Mouse (Mus musculus): Measurements from ENCODE around the gene Tsnaxip1. TPM values are rescaled to one million over a fixed set of nuclear protein-coding genes. Genes with fewer than 3 reads are reported as not detected.
A peak's percentile ranks its signal among the peaks of the same experiment; 100 is the strongest.

Tsnaxip1 gene
- polyA plus RNA-seq (2012; rRNA removed): not detected in 2 replicates

DNA sequence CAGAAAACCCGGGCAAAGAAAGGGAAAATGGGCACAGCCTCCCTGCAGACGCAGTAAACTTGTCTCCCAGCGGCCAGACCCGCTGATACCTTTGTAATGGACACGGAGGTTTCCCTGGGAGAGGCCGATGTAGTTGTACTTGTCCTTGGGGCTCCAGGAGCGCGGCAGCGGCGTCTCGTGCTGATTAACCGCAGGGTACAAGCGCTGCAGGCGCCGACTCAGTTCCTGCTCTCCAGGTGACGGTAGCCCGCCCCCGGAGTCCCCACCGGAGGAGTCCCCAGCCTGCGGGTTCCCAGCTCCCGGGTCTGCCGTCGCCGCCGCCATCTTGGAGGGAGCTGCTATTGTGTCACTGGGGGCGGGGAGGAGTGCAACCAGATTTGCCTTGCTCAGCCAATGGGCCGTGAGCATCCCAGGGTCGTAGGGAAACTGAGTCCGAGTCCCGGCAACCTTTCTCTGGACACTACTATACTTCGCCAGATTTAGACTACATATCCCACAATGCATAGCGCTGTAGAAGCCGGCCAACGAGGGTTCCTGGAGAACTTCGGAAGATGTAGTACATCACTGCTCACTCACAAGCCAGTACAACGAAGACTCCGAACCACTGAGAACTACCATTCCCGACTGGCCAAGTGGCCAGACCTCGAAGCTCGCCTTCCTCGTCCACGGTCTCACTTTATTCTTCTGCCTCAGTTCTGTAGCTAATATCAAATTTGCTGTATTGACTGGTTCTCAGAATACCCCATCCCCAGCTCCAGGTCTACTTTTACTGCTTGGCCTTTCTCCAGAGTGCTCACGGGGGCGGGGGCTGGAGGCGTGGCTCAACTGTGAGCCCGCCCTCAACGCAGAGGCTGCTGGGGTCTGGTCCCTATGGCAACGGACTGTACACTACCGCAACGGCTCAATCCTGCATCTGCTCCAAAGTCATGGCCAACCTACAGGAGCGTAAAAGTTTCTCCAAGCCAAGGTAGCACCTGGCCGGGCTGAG, at the start of gene Tsnaxip1, which contains the start of gene Ranbp10:
Gene Tsnaxip1 (plus strand): TSS at position 871 of the 988 bp plus-strand sequence.
Gene Ranbp10 (minus strand): TSS at position 490 of the 988 bp plus-strand sequence.
- H3K4me3 ChIP-seq (ENCODE audit: low read depth, low read length): peak within 1 kb of the TSS; percentile 79
- under 1% methylated on average over 52 of the region's 52 CpGs for WGBS
- TF ChIP-seq POLR2A (IDR thresholded peaks at IDR 0.05; ENCODE audit: low read depth, low read length): peak; percentile 75
- no peak for TF ChIP-seq CTCF (IDR thresholded peaks at IDR 0.05; ENCODE audit: extremely low read depth, insufficient read length, insufficient replicate concordance, low read depth, low read length)

DNA sequence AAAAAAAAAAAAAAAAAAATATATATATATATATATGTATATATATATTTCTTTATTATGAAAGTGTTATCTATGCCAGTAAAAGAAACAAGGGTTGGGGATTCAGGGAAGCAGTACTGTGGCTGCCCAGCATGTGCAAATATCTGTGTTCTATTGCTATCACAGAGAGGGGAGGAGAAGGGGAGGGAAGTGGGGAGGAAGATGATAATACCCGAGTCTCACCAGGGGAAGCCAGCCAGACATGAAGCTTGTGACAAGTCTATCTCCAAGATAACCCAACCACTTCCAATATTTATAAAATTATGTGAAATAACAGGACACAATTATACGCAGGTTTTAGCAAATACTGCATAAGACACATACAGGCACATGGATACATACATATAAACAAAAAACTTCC, 49.7 kb upstream of the Tsnaxip1 start:
- Histone ChIP-seq H3K4me3 (ENCODE audit: low read depth, low read length) (no peak overlapping the region), H3K27me3 (ENCODE audit: control insufficient read depth, insufficient read depth, low read length) (no peaks in the 10 kb centered on the region), H3K4me1 (ENCODE audit: control insufficient read depth, insufficient read depth, insufficient read length, low read length) (peaks cover 13% of the 10 kb centered on the region), H3K27ac (ENCODE audit: insufficient read depth, low read depth, low read length) (no peak overlapping the region), H3K36me3 (ENCODE audit: control insufficient read depth, insufficient read depth, low read length) (peaks cover 55% of the 10 kb centered on the region)
- no peak for TF ChIP-seq CTCF (IDR thresholded peaks at IDR 0.05; ENCODE audit: extremely low read depth, insufficient read length, insufficient replicate concordance, low read depth, low read length)
- 81% methylated on average over 2 of the region's 2 CpGs for WGBS

More for the DNA sequence above, at the start of gene Tsnaxip1, which contains the start of gene Ranbp10:
- Histone ChIP-seq H3K36me3 (ENCODE audit: control insufficient read depth, insufficient read depth, low read length) (peaks cover 6% of the 10 kb centered on the region), H3K27me3 (ENCODE audit: control insufficient read depth, insufficient read depth, low read length) (no peaks in the 10 kb centered on the region), H3K4me1 (ENCODE audit: control insufficient read depth, insufficient read depth, insufficient read length, low read length) (peaks cover 7% of the 10 kb centered on the region; the same call in 1 of the 2 replicates), H3K27ac (ENCODE audit: insufficient read depth, low read depth, low read length) (peak within 1 kb of the TSS; percentile 53)

DNA sequence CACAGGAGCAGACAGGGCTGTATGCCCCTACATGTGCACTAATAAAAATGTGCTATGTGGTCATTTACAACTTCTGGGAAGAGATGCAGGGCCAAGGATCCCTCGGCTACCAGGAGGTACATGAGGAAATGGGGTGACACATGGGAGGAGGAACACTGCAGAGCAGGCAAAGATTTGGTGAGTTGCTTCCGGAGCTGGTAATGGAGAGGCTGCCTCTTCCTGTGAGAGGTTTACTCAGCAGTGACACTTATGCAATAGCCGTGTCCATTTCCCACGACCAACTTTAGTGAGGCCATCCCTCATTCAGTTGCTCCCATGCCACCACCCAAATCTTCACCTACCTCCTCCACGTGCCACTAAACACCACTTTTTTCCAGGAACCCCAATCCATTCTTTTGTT, 47.2 kb upstream of the Tsnaxip1 start:
- Histone ChIP-seq H3K36me3 (ENCODE audit: control insufficient read depth, insufficient read depth, low read length) (peaks cover 40% of the 10 kb centered on the region), H3K27ac (ENCODE audit: insufficient read depth, low read depth, low read length) (peak overlapping the region; percentile 63)

DNA sequence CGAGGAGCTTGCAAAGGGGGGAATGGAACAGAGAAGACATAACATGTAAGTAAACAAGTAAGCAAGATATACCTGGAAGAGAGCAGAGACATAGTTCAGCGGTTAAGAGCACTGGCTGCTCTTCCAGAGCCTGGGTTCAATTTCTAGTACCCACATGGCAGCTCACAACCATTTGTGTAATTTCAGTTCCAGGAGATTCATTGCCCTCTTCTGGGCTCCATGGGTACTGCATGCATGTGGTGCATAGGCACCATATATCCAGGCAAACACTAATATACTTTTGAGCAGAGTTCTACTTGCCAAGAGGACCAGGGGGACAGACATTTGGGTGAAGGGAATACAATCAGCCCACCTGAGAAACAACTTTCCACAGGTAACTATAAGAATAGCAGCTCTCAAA, 39.3 kb upstream of the Tsnaxip1 start:
- no peak overlapping the region for H3K27ac ChIP-seq (ENCODE audit: insufficient read depth, low read depth, low read length)
- H3K27me3 ChIP-seq (ENCODE audit: control insufficient read depth, insufficient read depth, low read length): no peaks in the 10 kb centered on the region
- peaks cover 12% of the 10 kb centered on the region for H3K36me3 ChIP-seq (ENCODE audit: control insufficient read depth, insufficient read depth, low read length)
- WGBS: 96% methylated on average over 2 of the region's 2 CpGs
- H3K4me1 ChIP-seq (ENCODE audit: control insufficient read depth, insufficient read depth, insufficient read length, low read length): no peaks in the 10 kb centered on the region
- no peak for TF ChIP-seq POLR2A (IDR thresholded peaks at IDR 0.05; ENCODE audit: low read depth, low read length)
- peak; percentile 24; the same call in 1 of the 2 replicates for TF ChIP-seq CTCF (IDR thresholded peaks at IDR 0.05; ENCODE audit: extremely low read depth, insufficient read length, insufficient replicate concordance, low read depth, low read length)
- H3K4me3 ChIP-seq (ENCODE audit: low read depth, low read length): no peak overlapping the region

More for the DNA sequence above, 47.2 kb upstream of the Tsnaxip1 start:
- TF ChIP-seq CTCF (IDR thresholded peaks at IDR 0.05; ENCODE audit: extremely low read depth, insufficient read length, insufficient replicate concordance, low read depth, low read length) (no peak), POLR2A (IDR thresholded peaks at IDR 0.05; ENCODE audit: low read depth, low read length) (no peak)
- Histone ChIP-seq H3K4me3 (ENCODE audit: low read depth, low read length) (no peak overlapping the region), H3K4me1 (ENCODE audit: control insufficient read depth, insufficient read depth, insufficient read length, low read length) (peaks cover 13% of the 10 kb centered on the region), H3K27me3 (ENCODE audit: control insufficient read depth, insufficient read depth, low read length) (no peaks in the 10 kb centered on the region)
- 48% methylated on average over 5 of the region's 5 CpGs for WGBS

DNA sequence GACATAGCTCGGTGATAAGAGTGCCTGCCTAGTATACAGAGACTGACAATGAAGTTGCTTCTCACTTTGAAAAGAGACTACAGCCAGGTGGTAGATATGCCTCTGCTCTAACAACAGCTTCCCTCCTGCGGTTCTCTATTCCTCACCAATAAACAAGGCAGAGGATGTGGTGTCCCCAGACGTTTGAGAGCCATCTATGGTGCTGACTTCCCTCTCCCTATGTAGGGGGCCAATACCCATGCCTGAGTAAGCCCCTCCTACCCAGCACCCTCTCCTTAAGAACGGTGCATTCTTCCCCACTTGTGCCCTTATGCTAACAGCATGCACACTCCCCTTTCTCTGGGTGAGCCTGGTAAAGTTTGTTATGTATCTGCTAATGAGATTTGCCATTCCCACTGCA, 38.6 kb upstream of the Tsnaxip1 start:
- peaks cover 3% of the 10 kb centered on the region; the same call in 1 of the 2 replicates for H3K4me1 ChIP-seq (ENCODE audit: control insufficient read depth, insufficient read depth, insufficient read length, low read length)
- TF ChIP-seq POLR2A (IDR thresholded peaks at IDR 0.05; ENCODE audit: low read depth, low read length): no peak
- no peak for TF ChIP-seq CTCF (IDR thresholded peaks at IDR 0.05; ENCODE audit: extremely low read depth, insufficient read length, insufficient replicate concordance, low read depth, low read length)
- 69% methylated on average over 4 of the region's 4 CpGs for WGBS
- H3K36me3 ChIP-seq (ENCODE audit: control insufficient read depth, insufficient read depth, low read length): peaks cover 10% of the 10 kb centered on the region
- H3K27me3 ChIP-seq (ENCODE audit: control insufficient read depth, insufficient read depth, low read length): no peaks in the 10 kb centered on the region
- H3K4me3 ChIP-seq (ENCODE audit: low read depth, low read length): no peak overlapping the region
- no peak overlapping the region for H3K27ac ChIP-seq (ENCODE audit: insufficient read depth, low read depth, low read length)

DNA sequence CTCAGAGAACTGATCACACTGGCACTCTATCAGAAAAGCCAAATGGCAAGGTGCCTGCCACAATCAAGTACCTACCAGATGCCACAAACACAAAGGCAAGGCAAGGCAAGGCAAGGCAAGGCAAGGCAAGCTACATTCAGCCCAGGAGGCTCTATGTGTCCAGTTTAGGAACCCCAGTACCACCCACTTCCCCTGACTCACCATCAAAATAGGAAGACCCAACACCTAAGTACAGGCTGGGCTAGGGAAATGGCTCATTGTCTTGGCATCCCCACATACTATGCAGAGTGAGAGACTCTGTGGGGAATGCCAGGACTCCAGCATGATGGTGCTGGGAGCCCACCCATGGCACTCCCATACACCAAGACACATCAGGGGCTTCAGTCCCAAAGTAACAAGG, 37.9 kb upstream of the Tsnaxip1 start:
- H3K27me3 ChIP-seq (ENCODE audit: control insufficient read depth, insufficient read depth, low read length): no peaks in the 10 kb centered on the region
- peaks cover 7% of the 10 kb centered on the region; the same call in 1 of the 2 replicates for H3K4me1 ChIP-seq (ENCODE audit: control insufficient read depth, insufficient read depth, insufficient read length, low read length)
- H3K4me3 ChIP-seq (ENCODE audit: low read depth, low read length): no peak overlapping the region
- no peak overlapping the region for H3K27ac ChIP-seq (ENCODE audit: insufficient read depth, low read depth, low read length)
- peaks cover 10% of the 10 kb centered on the region for H3K36me3 ChIP-seq (ENCODE audit: control insufficient read depth, insufficient read depth, low read length)
- TF ChIP-seq POLR2A (IDR thresholded peaks at IDR 0.05; ENCODE audit: low read depth, low read length): no peak
- TF ChIP-seq CTCF (IDR thresholded peaks at IDR 0.05; ENCODE audit: extremely low read depth, insufficient read length, insufficient replicate concordance, low read depth, low read length): no peak

DNA sequence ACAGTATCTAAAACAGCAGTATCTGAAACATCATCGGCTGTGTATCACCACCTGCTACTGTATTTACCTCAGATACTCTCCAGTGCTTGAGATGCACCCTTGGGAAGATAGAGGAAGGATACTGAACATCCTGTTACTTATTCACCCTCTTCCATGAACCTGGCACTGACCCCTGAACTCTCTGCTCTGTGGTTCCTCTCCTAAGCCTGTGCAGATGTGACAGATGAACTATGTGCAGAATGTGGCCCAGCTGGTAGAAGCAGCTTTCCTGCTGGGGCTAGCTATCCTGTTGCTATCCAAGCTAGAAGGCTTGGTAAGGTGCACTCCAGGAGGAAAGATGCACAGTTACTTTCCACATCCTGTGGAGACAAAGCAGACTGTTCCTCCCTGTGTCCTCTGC, 34.2 kb upstream of the Tsnaxip1 start:
- TF ChIP-seq CTCF (IDR thresholded peaks at IDR 0.05; ENCODE audit: extremely low read depth, insufficient read length, insufficient replicate concordance, low read depth, low read length): no peak
- no peak for TF ChIP-seq POLR2A (IDR thresholded peaks at IDR 0.05; ENCODE audit: low read depth, low read length)

More for the DNA sequence above, 34.2 kb upstream of the Tsnaxip1 start:
- Histone ChIP-seq H3K36me3 (ENCODE audit: control insufficient read depth, insufficient read depth, low read length) (no peaks in the 10 kb centered on the region), H3K4me3 (ENCODE audit: low read depth, low read length) (no peak overlapping the region), H3K27me3 (ENCODE audit: control insufficient read depth, insufficient read depth, low read length) (no peaks in the 10 kb centered on the region), H3K4me1 (ENCODE audit: control insufficient read depth, insufficient read depth, insufficient read length, low read length) (peaks cover 16% of the 10 kb centered on the region), H3K27ac (ENCODE audit: insufficient read depth, low read depth, low read length) (no peak overlapping the region)
- WGBS: 85% methylated on average over 1 of the region's 1 CpGs
